ENCODE assay signal across 23 mouse cellular contexts in genomic region chr16:11164695-11165255, GRCm38 (mm10). TPM values are rescaled to one million over a fixed set of nuclear protein-coding genes. Genes with fewer than 3 reads are reported as not detected.
DNase-seq lines count a peak whose midpoint lies in the region; ATAC-seq and TF ChIP-seq lines count a peak whose summit lies in the region.
"Had no signal": no experiment of that assay in that cellular context is flagged by ENCODE, and none has a peak within 500 bp of the region (broad histone marks: within the 10 kb centered on the region; RNA-seq: fewer than 3 reads in every experiment).

No protein-coding gene starts in this region.

- ATAC-seq in hindbrain, embryonic 16.5 days: 0 out of 2 replicates have a peak, but pooled peaks have one; percentile 45
- ATAC-seq in hindbrain, embryonic 11.5 days (ENCODE audit: low FRiP score): no peak
- ATAC-seq in neural tube, embryonic 13.5 days (ENCODE audit: low read depth): no peak
- no peak for ATAC-seq in neural tube, embryonic 15.5 days (ENCODE audit: low FRiP score)
- no peak for ATAC-seq in kidney, postnatal 0 days (replicated peaks; ENCODE audit: low FRiP score, low read depth)
- ATAC-seq: activated CD4-positive, CD25-positive, alpha-beta regulatory T cell, adult 4 months; forebrain, embryonic 14.5 days; intestine, postnatal 0 days; lung, postnatal 0 days; midbrain, embryonic 15.5 days; Patski had no signal

- TF ChIP-seq CTCF in kidney, postnatal 0 days (IDR thresholded peaks at IDR 0.05; ENCODE audit: low read depth): no peak

- no peak for DNase-seq in hindbrain, embryonic 11.5 days (ENCODE audit: low spot score)
- DNase-seq in kidney, postnatal 0 days (ENCODE audit: low spot score): no peak
- no peak for DNase-seq in embryo, embryonic 10 days (ENCODE audit: low spot score)
- DNase-seq in thymus, postnatal 0 days (ENCODE audit: low spot score): no peak
- DNase-seq in urinary bladder, postnatal 25 days (ENCODE audit: low spot score): no peak
- DNase-seq: adrenal gland, postnatal 25 days; cerebellum, postnatal 10 days; embryo, embryonic 11 days; gastrocnemius, postnatal 25 days; right cerebral cortex, postnatal 14 days had no signal

- H3K27ac ChIP-seq in hindbrain, embryonic 16.5 days (ENCODE audit: low read depth, low read length): no peak overlapping the region
- no peak overlapping the region for H3K27ac ChIP-seq in hindbrain, embryonic 11.5 days (ENCODE audit: low read depth, low read length)
- peak overlapping the region; percentile 42 for H3K27ac ChIP-seq in neural tube, embryonic 13.5 days (replicated peaks)
- H3K27ac ChIP-seq in neural tube, embryonic 15.5 days (replicated peaks): no peak overlapping the region; the same call in 1 of the 2 replicates
- H3K27ac ChIP-seq in kidney, postnatal 0 days: no peak overlapping the region
- H3K27ac ChIP-seq: liver, embryonic 14.5 days; midbrain, embryonic 15.5 days; stomach, embryonic 15.5 days had no signal

- H3K4me2 ChIP-seq in hindbrain, embryonic 16.5 days (ENCODE audit: low read length): no peak overlapping the region
- H3K4me2 ChIP-seq in hindbrain, embryonic 11.5 days (replicated peaks; ENCODE audit: low read depth, low read length): no peak overlapping the region
- H3K4me2 ChIP-seq in neural tube, embryonic 13.5 days: no peak overlapping the region
- no peak overlapping the region for H3K4me2 ChIP-seq in neural tube, embryonic 15.5 days
- no peak overlapping the region for H3K4me2 ChIP-seq in kidney, postnatal 0 days (ENCODE audit: low read length)
- H3K4me2 ChIP-seq: heart, embryonic 12.5 days; midbrain, embryonic 15.5 days; stomach, embryonic 15.5 days had no signal

- H3K27me3 ChIP-seq in hindbrain, embryonic 16.5 days (replicated peaks; ENCODE audit: control insufficient read depth, insufficient read depth, low read length): no peaks in the 10 kb centered on the region
- H3K27me3 ChIP-seq in hindbrain, embryonic 11.5 days (ENCODE audit: control insufficient read depth, insufficient read depth, low read length): no peaks in the 10 kb centered on the region
- no peaks in the 10 kb centered on the region for H3K27me3 ChIP-seq in neural tube, embryonic 13.5 days
- H3K27me3 ChIP-seq in neural tube, embryonic 15.5 days (replicated peaks): no peaks in the 10 kb centered on the region
- H3K27me3 ChIP-seq in kidney, postnatal 0 days (ENCODE audit: insufficient read depth, low read length): no peaks in the 10 kb centered on the region
- H3K27me3 ChIP-seq: heart, embryonic 12.5 days; midbrain, embryonic 15.5 days; Patski; stomach, embryonic 15.5 days had no signal

- H3K4me3 ChIP-seq in hindbrain, embryonic 16.5 days (ENCODE audit: low read length): no peak overlapping the region
- H3K4me3 ChIP-seq in hindbrain, embryonic 11.5 days (ENCODE audit: low read depth, low read length): no peak overlapping the region
- no peak overlapping the region for H3K4me3 ChIP-seq in neural tube, embryonic 13.5 days
- H3K4me3 ChIP-seq in neural tube, embryonic 15.5 days (replicated peaks): no peak overlapping the region
- no peak overlapping the region for H3K4me3 ChIP-seq in kidney, postnatal 0 days (replicated peaks; ENCODE audit: low read depth, low read length)
- H3K4me3 ChIP-seq: erythroblast, embryonic 14.5 days; heart, embryonic 12.5 days; midbrain, embryonic 15.5 days; stomach, embryonic 15.5 days had no signal

- H3K9me3 ChIP-seq in hindbrain, embryonic 16.5 days (ENCODE audit: control insufficient read depth, low read length): no peaks in the 10 kb centered on the region
- no peaks in the 10 kb centered on the region for H3K9me3 ChIP-seq in hindbrain, embryonic 11.5 days (ENCODE audit: control insufficient read depth, low read length)
- no peaks in the 10 kb centered on the region for H3K9me3 ChIP-seq in neural tube, embryonic 13.5 days
- no peaks in the 10 kb centered on the region for H3K9me3 ChIP-seq in neural tube, embryonic 15.5 days (replicated peaks)
- no peaks in the 10 kb centered on the region for H3K9me3 ChIP-seq in kidney, postnatal 0 days (replicated peaks; ENCODE audit: low read length)
- H3K9me3 ChIP-seq: heart, embryonic 12.5 days; midbrain, embryonic 15.5 days; stomach, embryonic 15.5 days had no signal

- H3K9ac ChIP-seq in hindbrain, embryonic 16.5 days (ENCODE audit: low read depth, low read length): no peak overlapping the region
- no peak overlapping the region for H3K9ac ChIP-seq in hindbrain, embryonic 11.5 days (ENCODE audit: low read depth, low read length)
- no peak overlapping the region for H3K9ac ChIP-seq in neural tube, embryonic 13.5 days
- no peak overlapping the region for H3K9ac ChIP-seq in neural tube, embryonic 15.5 days (replicated peaks)
- 0 out of 2 replicates have a peak overlapping the region, but pooled peaks have one; percentile 28 for H3K9ac ChIP-seq in kidney, postnatal 0 days (ENCODE audit: low read depth, low read length)
- H3K9ac ChIP-seq: heart, embryonic 12.5 days; liver, embryonic 14.5 days; midbrain, embryonic 15.5 days; stomach, embryonic 15.5 days had no signal

- WGBS in hindbrain, embryonic 16.5 days: 75% methylated on average over 3 of the region's 3 CpGs
- WGBS in hindbrain, embryonic 11.5 days: 83% methylated on average over 3 of the region's 3 CpGs
- 66% methylated on average over 3 of the region's 3 CpGs for WGBS in neural tube, embryonic 13.5 days
- 75% methylated on average over 3 of the region's 3 CpGs for WGBS in neural tube, embryonic 15.5 days
- WGBS in kidney, postnatal 0 days: 57% methylated on average over 3 of the region's 3 CpGs

- H3K4me1 ChIP-seq in hindbrain, embryonic 16.5 days (ENCODE audit: control insufficient read depth, insufficient read depth, low read depth, low read length): no peaks in the 10 kb centered on the region; the same call in 1 of the 2 replicates
- H3K4me1 ChIP-seq in hindbrain, embryonic 11.5 days (replicated peaks; ENCODE audit: control insufficient read depth, insufficient read depth, low read length): no peaks in the 10 kb centered on the region
- H3K4me1 ChIP-seq in neural tube, embryonic 13.5 days (replicated peaks): peaks cover 4% of the 10 kb centered on the region; the same call in 1 of the 2 replicates
- H3K4me1 ChIP-seq in neural tube, embryonic 15.5 days: no peaks in the 10 kb centered on the region
- no peaks in the 10 kb centered on the region for H3K4me1 ChIP-seq in kidney, postnatal 0 days (replicated peaks; ENCODE audit: insufficient read depth, low read length)
- H3K4me1 ChIP-seq: midbrain, embryonic 15.5 days; stomach, embryonic 15.5 days had no signal

- H3K36me3 ChIP-seq in hindbrain, embryonic 16.5 days (ENCODE audit: control insufficient read depth, insufficient read depth, low read length): peaks cover 4% of the 10 kb centered on the region
- 0 out of 2 replicates have a peak, but pooled peaks cover 3% of the 10 kb centered on the region for H3K36me3 ChIP-seq in hindbrain, embryonic 11.5 days (ENCODE audit: control insufficient read depth, insufficient read depth, low read length)
- peaks cover 30% of the 10 kb centered on the region for H3K36me3 ChIP-seq in neural tube, embryonic 13.5 days
- H3K36me3 ChIP-seq in neural tube, embryonic 15.5 days: peaks cover 14% of the 10 kb centered on the region
- peaks cover 4% of the 10 kb centered on the region; the same call in 1 of the 2 replicates for H3K36me3 ChIP-seq in kidney, postnatal 0 days (ENCODE audit: insufficient read depth, low read length)

RNA-seq across cellular contexts. Expression of gene Zc3h7a, which starts 11.4 kb away (rescaled TPM):
- polyA plus RNA-seq in hindbrain, embryonic 16.5 days (2015; fragmentation: Nextera tagmentation; extraction: Ambion mirVana): 67.0 and 75.8 TPM in 2 replicates
- 104 and 113 TPM in 2 replicates for polyA plus RNA-seq in hindbrain, embryonic 11.5 days (2014; fragmentation: Nextera tagmentation; extraction: Ambion mirVana)
- 74.6 and 83.8 TPM in 2 replicates for polyA plus RNA-seq in neural tube, embryonic 13.5 days (2015; fragmentation: Nextera tagmentation; extraction: Ambion mirVana)
- polyA plus RNA-seq in neural tube, embryonic 15.5 days (2015; fragmentation: Nextera tagmentation; extraction: Ambion mirVana): 72.7 and 73.4 TPM in 2 replicates
- 45.0 and 50.7 TPM in 2 replicates for polyA plus RNA-seq in kidney, postnatal 0 days (2015; fragmentation: Nextera tagmentation; extraction: Ambion mirVana)
- 84.5 and 89.5 TPM in 2 replicates for polyA plus RNA-seq in thymus, postnatal 0 days (2015; fragmentation: Nextera tagmentation; extraction: Ambion mirVana)

RNA-seq across cellular contexts. Expression of gene Txndc11, which starts 30.3 kb away (rescaled TPM):
- polyA plus RNA-seq in hindbrain, embryonic 16.5 days (2015; fragmentation: Nextera tagmentation; extraction: Ambion mirVana): 27.4 and 28.9 TPM in 2 replicates
- polyA plus RNA-seq in hindbrain, embryonic 11.5 days (2014; fragmentation: Nextera tagmentation; extraction: Ambion mirVana): 31.3 and 33.4 TPM in 2 replicates
- polyA plus RNA-seq in neural tube, embryonic 13.5 days (2015; fragmentation: Nextera tagmentation; extraction: Ambion mirVana): 28.7 and 29.6 TPM in 2 replicates
- polyA plus RNA-seq in neural tube, embryonic 15.5 days (2015; fragmentation: Nextera tagmentation; extraction: Ambion mirVana): 28.7 and 29.3 TPM in 2 replicates
- polyA plus RNA-seq in kidney, postnatal 0 days (2015; fragmentation: Nextera tagmentation; extraction: Ambion mirVana): 28.8 and 33.3 TPM in 2 replicates
- 23.6 and 27.2 TPM in 2 replicates for polyA plus RNA-seq in thymus, postnatal 0 days (2015; fragmentation: Nextera tagmentation; extraction: Ambion mirVana)

RNA-seq across cellular contexts. Expression of gene Rsl1d1, which starts 38.4 kb away (rescaled TPM):
- 117 and 124 TPM in 2 replicates for polyA plus RNA-seq in hindbrain, embryonic 16.5 days (2015; fragmentation: Nextera tagmentation; extraction: Ambion mirVana)
- polyA plus RNA-seq in hindbrain, embryonic 11.5 days (2014; fragmentation: Nextera tagmentation; extraction: Ambion mirVana): 245 and 259 TPM in 2 replicates
- polyA plus RNA-seq in neural tube, embryonic 13.5 days (2015; fragmentation: Nextera tagmentation; extraction: Ambion mirVana): 144 and 164 TPM in 2 replicates
- polyA plus RNA-seq in neural tube, embryonic 15.5 days (2015; fragmentation: Nextera tagmentation; extraction: Ambion mirVana): 119 and 140 TPM in 2 replicates
- polyA plus RNA-seq in kidney, postnatal 0 days (2015; fragmentation: Nextera tagmentation; extraction: Ambion mirVana): 160 and 167 TPM in 2 replicates
- 207 and 215 TPM in 2 replicates for polyA plus RNA-seq in thymus, postnatal 0 days (2015; fragmentation: Nextera tagmentation; extraction: Ambion mirVana)
